Mouse (Mus musculus): ENCODE results near the gene Hmgcl. TPM values are rescaled to one million over a fixed set of nuclear protein-coding genes. Genes with fewer than 3 reads are reported as not detected.
"Not testable (repeated sequence)": the region's sequence is repeated elsewhere in the genome, so short reads cannot be mapped to it uniquely, and the experiment has no call there.

Gene Hmgcl
- polyA plus RNA-seq, 1 experiment from 2014 or later, result 91.4 TPM

DNA sequence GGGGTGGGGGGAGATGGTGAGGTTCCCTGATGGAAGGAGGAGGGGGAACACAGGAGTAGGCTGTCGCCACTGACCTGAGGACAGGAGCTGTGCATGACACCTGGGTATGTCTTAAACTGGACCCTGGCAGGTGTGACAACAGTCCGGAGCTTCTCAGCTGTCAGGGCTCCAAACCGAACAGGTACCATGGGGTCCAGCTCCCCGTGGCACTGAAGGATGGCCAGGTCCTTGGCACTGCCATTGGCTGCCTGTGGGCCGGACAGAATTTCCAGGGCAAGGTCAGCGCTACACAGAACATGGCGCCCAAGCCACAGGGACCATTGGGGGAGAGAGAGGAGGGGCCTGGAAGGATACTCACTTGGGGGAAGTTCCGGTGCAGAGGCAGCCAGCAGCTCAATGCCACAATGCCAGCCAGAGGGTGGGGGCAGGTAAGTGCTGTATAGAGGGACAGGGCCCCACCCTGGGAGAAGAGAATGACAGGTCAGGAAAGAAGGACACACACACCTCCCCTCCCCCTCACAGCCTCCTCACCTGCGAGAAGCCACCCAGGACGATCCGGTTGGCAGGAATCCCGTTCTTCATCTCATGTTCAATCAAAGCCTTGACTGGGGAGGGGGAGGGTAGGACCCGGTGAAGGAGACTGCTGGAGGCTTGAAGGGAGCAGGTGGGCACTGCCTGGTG, 23.0 kb downstream of the Hmgcl start:
- Histone ChIP-seq H3K27me3 (no peaks in the 10 kb centered on the region), H3K36me3 (replicated peaks) (peaks cover 45% of the 10 kb centered on the region), H3K4me2 (no peak overlapping the region), H3K4me3 (replicated peaks) (no peak overlapping the region), H3K27ac (replicated peaks) (no peak overlapping the region), H3K4me1 (replicated peaks) (peaks cover 51% of the 10 kb centered on the region), H3K9ac (no peak overlapping the region), H3K9me3 (replicated peaks) (no peaks in the 10 kb centered on the region)
- ATAC-seq (ENCODE audit: insufficient read depth), result no peak
- WGBS (ENCODE audit: insufficient replicate concordance), result 84% methylated on average over 13 of the region's 13 CpGs

DNA sequence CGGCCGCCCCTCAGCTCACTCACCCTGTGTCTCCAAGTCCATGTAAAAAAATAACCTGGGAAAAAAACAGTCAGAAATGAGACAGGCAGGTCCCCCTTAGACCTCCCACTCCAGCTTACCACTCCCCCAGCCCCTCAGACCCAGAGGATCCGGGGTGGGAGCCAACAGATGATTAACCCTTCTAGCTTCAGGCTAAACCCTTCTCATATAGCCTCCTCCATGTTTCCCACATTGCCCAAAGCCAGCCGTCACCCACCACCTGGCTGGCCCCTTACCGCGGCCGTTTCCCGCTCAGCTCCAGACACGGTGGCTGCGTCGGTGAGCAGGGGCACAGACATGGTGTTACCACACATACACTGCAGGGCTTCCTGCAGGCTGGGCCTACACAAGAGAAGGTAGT, 24.3 kb downstream of the Hmgcl start:
- no peaks in the 10 kb centered on the region for H3K27me3 ChIP-seq
- H3K4me3 ChIP-seq (replicated peaks), result no peak overlapping the region
- WGBS (ENCODE audit: insufficient replicate concordance), result 89% methylated on average over 11 of the region's 11 CpGs
- peak overlapping the region; percentile 94; the same call in 1 of the 2 replicates for H3K4me2 ChIP-seq
- H3K36me3 ChIP-seq (replicated peaks), result peaks cover 59% of the 10 kb centered on the region
- ATAC-seq (ENCODE audit: insufficient read depth), result no peak
- H3K27ac ChIP-seq (replicated peaks), result no peak overlapping the region
- H3K4me1 ChIP-seq (replicated peaks), result peaks cover 43% of the 10 kb centered on the region
- H3K9ac ChIP-seq, result no peak overlapping the region
- no peaks in the 10 kb centered on the region for H3K9me3 ChIP-seq (replicated peaks)

DNA sequence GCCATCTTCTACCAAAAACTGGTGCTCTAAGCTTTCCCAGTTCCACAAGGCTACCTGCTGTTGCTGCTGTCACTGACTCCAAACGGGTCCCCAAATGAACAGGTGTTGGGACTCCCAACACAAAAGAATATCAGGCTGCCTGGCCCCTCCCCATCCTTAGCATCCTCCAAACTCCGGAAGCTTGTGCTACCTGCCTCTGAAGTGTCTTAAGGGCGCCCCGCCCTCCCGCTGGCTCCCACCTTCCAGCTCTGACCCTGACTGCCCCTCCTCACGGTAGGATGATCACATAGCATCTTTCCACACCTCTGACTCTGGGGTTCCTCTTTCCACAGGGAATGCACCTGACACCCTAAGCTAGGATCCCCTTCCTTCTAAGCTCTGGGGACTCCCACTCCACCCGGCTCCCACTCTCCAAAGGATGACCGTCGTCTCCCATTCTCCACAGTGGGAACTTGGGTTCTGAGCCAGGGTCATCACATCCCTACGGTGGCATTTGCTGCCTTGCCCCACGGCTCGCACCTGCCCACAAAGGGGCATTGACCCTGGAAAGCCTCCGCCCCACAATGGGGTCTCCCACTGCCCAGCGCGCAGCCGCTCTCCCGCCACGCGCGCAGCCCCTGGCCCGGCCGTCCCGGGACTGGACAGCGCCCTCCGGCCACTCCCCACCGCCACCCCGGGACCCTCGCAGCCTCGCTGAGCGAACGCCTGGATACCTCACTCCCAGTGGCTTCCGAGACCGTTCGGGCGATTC, 25.7 kb downstream of the Hmgcl start:
- WGBS (ENCODE audit: insufficient replicate concordance), result 1% methylated on average over 35 of the region's 35 CpGs
- H3K4me3 ChIP-seq (replicated peaks), result peak overlapping the region; percentile 93
- peak; percentile 29 for ATAC-seq (ENCODE audit: insufficient read depth)
- H3K27ac ChIP-seq (replicated peaks), result peak overlapping the region; percentile 77
- H3K9ac ChIP-seq, result peak overlapping the region; percentile 90
- H3K27me3 ChIP-seq, result no peaks in the 10 kb centered on the region
- H3K9me3 ChIP-seq (replicated peaks), result no peaks in the 10 kb centered on the region
- peaks cover 38% of the 10 kb centered on the region for H3K4me1 ChIP-seq (replicated peaks)
- H3K36me3 ChIP-seq (replicated peaks), result peaks cover 64% of the 10 kb centered on the region
- peak overlapping the region; percentile 94 for H3K4me2 ChIP-seq

DNA sequence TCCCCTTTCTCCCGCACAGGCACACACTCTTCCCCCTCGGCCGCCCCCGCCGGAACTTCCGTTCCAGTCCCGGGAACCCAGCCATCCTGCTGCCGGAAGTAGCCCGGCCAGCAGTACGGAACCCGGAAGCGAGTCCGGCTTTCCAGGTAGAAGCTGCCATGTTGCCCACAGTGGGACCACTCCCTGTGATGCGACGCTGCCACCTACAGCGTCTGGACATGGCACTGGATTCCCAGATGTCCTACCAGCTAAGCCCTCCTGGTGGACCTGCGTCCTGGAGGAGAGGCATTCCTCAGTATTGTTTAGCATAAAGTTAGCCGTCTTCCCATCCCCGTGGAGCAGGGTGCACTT, 26.3 kb downstream of the Hmgcl start, which contains the start of gene Lypla2:
Gene Lypla2 (minus strand): TSS at position 71 of the 351 bp plus-strand sequence.
- ATAC-seq (ENCODE audit: insufficient read depth), result peak; percentile 73
- Histone ChIP-seq H3K4me3 (replicated peaks) (peak within 1 kb of the TSS; percentile 93), H3K4me2 (peak within 1 kb of the TSS; percentile 94), H3K4me1 (replicated peaks) (peaks cover 38% of the 10 kb centered on the region), H3K9me3 (replicated peaks) (no peaks in the 10 kb centered on the region), H3K27me3 (no peaks in the 10 kb centered on the region), H3K27ac (replicated peaks) (peak within 1 kb of the TSS; percentile 77), H3K9ac (peak within 1 kb of the TSS; percentile 90), H3K36me3 (replicated peaks) (peaks cover 64% of the 10 kb centered on the region)
- under 1% methylated on average over 19 of the region's 19 CpGs for WGBS (ENCODE audit: insufficient replicate concordance)

DNA sequence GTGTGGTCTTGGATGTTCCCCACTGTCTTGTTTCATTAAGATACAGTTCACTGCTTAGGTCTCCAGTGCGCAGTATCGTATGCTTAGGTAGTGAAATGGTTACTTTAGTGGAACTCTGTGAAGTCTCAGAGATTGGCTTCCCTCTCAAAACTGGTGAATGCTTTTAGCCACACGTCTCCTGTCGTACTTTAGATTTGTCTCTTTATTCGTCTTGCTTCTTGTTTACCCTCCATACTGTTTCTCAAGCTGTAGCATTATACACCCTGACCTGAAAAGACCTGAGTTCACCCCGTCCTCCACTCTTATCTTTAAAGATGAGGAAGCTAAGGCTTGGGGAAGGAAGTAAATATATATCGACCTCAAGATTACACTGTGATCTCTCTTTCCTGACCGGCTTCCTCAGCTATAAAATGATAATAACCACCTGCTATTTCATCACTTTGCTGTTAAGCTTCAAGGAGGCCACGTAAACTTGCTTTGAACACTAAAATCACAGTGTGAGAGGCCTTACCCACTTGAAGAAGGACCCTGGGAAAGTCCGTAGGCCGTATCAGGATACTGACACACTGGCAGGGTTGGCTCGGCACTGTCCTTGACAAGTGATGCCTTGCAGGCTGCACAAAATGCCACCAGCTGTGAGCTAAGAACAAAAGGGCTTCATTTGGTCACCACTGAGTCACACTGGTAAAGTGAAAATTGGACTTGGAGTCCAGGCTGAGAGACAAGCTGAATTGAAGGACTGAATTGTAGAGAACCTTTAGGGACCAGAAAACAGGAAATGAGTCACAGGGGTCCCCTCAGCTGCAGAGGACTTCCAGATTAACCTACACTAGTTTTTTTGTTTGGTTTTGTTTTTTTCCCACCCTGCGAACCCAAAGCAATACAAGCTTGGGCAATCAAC, 26.9 kb downstream of the Hmgcl start:
- Histone ChIP-seq H3K27me3 (no peaks in the 10 kb centered on the region), H3K27ac (replicated peaks) (peak overlapping the region; percentile 77), H3K4me1 (replicated peaks) (peaks cover 38% of the 10 kb centered on the region), H3K9ac (peak overlapping the region; percentile 90; the same call in 1 of the 2 replicates), H3K9me3 (replicated peaks) (no peaks in the 10 kb centered on the region), H3K4me2 (peak overlapping the region; percentile 94), H3K4me3 (replicated peaks) (peak overlapping the region; percentile 93), H3K36me3 (replicated peaks) (peaks cover 62% of the 10 kb centered on the region)
- 30% methylated on average over 13 of the region's 13 CpGs for WGBS (ENCODE audit: insufficient replicate concordance)
- no peak for ATAC-seq (ENCODE audit: insufficient read depth)

DNA sequence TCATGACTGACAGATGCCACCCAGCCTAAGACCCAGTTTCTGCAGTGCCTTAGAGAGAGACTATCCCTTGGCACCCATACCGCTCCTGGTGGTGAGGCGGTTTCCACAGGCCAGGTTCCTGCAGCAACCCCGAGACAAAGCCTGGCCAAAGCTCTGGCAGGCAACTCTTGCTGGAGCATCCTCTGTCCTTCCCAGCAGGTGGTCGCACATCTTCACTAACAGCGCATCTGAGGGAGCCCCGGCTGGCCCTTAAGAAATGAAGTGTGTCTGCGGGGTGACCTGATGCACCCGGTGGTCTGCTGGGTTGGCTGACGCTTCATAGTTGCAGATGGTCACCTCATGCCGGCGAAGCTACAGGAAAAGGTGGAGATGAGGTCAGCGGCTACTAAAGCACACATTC, 29.9 kb downstream of the Hmgcl start:
- Histone ChIP-seq H3K4me1 (replicated peaks) (peaks cover 30% of the 10 kb centered on the region), H3K9me3 (replicated peaks) (no peaks in the 10 kb centered on the region), H3K4me2 (no peak overlapping the region), H3K27ac (replicated peaks) (no peak overlapping the region), H3K4me3 (replicated peaks) (no peak overlapping the region), H3K9ac (no peak overlapping the region), H3K27me3 (no peaks in the 10 kb centered on the region), H3K36me3 (replicated peaks) (peaks cover 68% of the 10 kb centered on the region)
- ATAC-seq (ENCODE audit: insufficient read depth), result no peak
- WGBS (ENCODE audit: insufficient replicate concordance), result 87% methylated on average over 12 of the region's 12 CpGs

DNA sequence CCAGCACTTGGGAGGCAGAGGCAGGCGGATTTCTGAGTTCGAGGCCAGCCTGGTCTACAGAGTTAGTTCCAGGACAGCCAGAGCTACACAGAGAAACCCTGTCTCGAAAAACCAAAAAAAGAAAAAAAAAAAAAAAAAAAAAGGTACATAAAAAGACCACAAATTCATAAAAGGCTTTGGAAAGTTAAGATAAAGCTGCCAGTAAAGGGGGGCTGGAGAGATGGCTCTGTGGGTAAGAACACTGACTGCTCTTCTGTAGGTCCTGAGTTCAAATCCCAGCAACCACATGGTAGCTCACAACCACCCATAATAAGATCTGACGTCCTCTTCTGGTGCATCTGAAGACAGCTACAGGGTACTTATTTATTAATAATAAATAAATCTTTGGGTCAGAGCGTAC, 34.0 kb downstream of the Hmgcl start:
- H3K9ac ChIP-seq; H3K4me3 ChIP-seq (replicated peaks); H3K27me3 ChIP-seq; H3K4me2 ChIP-seq; H3K27ac ChIP-seq (replicated peaks); ATAC-seq (ENCODE audit: insufficient read depth); H3K9me3 ChIP-seq (replicated peaks): not testable (repeated sequence)
- H3K4me1 ChIP-seq (replicated peaks), result peaks cover 28% of the 10 kb centered on the region
- WGBS (ENCODE audit: insufficient replicate concordance), result 89% methylated on average over 5 of the region's 5 CpGs
- peaks cover 92% of the 10 kb centered on the region for H3K36me3 ChIP-seq (replicated peaks)

DNA sequence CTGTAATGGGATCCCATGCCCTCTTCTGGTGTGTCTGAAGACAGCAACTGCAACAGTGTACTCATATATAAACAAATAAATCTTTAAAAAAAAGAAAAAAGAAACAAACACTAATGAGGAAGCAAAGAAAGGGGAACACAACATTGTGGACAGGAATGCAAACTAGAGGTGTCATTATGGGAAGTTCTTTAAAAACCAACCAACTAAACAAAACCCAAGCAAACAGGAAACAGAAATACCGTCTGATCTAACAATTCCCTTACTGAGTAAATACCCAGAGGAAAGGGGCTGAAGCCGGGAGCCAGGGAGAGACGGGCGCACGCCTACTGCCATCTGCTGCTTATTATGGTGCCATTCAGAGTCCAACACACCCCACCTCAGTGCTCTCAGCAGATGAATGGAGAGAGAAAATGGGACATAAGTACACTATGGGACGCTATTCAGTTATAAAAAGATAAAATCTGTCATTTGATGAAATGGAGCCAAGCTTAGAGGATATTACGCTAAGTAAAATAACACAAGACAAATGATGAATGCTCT, 35.3 kb downstream of the Hmgcl start:
- Histone ChIP-seq H3K4me1 (replicated peaks) (peaks cover 40% of the 10 kb centered on the region), H3K36me3 (replicated peaks) (peaks cover 81% of the 10 kb centered on the region), H3K9ac (no peak overlapping the region), H3K4me2 (no peak overlapping the region), H3K27me3 (no peaks in the 10 kb centered on the region), H3K27ac (replicated peaks) (no peak overlapping the region), H3K4me3 (replicated peaks) (no peak overlapping the region), H3K9me3 (replicated peaks) (no peaks in the 10 kb centered on the region)
- 76% methylated on average over 7 of the region's 7 CpGs for WGBS (ENCODE audit: insufficient replicate concordance)
- no peak for ATAC-seq (ENCODE audit: insufficient read depth)

DNA sequence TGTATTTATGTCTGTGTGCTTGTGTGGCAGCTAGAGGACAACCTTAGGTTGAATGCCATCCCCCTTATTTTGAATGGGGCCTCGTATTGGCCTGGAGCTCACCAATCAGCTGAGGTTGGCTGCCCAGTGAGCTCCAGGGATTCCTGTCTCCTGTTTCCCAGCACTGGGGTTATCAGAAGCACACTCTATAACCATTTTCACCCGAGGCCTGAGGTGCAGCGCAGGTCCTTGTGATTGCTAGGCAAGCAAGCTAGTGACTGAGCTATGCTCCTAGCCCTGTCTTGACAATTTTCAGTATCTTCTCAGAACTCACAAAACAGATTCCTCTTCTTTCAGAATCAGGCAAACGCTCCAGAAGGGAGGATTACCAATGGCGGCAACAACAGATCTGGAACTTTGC, 38.3 kb downstream of the Hmgcl start:
- Histone ChIP-seq H3K9ac (peak overlapping the region; percentile 37), H3K9me3 (replicated peaks) (no peaks in the 10 kb centered on the region), H3K27ac (replicated peaks) (peak overlapping the region; percentile 94), H3K36me3 (replicated peaks) (peaks cover 55% of the 10 kb centered on the region), H3K4me2 (peak overlapping the region; percentile 95), H3K4me1 (replicated peaks) (peaks cover 50% of the 10 kb centered on the region), H3K4me3 (replicated peaks) (peak overlapping the region; percentile 98), H3K27me3 (no peaks in the 10 kb centered on the region)
- WGBS (ENCODE audit: insufficient replicate concordance), result 71% methylated on average over 5 of the region's 5 CpGs
- no peak for ATAC-seq (ENCODE audit: insufficient read depth)

DNA sequence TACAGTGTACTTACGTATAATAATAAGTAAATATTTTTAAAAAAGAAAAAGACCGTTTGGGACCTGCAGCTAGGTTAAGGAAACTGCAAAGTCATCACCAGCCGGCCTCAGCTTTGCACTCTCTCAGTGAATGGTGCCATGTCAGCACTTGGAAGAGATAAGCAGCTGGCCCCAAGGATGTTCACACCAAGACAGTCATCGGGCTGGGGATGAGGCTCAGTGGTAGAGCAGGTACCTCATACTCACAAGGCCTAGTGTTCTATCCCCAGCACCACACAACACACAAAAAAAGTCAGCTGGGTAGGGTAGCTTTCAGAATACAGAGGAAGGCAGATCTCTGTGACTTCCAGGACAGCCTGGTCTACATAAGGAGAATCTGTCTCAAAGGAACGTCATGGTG, 38.9 kb downstream of the Hmgcl start:
- peak overlapping the region; percentile 94 for H3K27ac ChIP-seq (replicated peaks)
- H3K9me3 ChIP-seq (replicated peaks), result no peaks in the 10 kb centered on the region
- H3K4me3 ChIP-seq (replicated peaks), result peak overlapping the region; percentile 98

More for the DNA sequence above, 38.9 kb downstream of the Hmgcl start:
- Histone ChIP-seq H3K9ac (peak overlapping the region; percentile 99; the same call in 1 of the 2 replicates), H3K27me3 (no peaks in the 10 kb centered on the region), H3K36me3 (replicated peaks) (peaks cover 51% of the 10 kb centered on the region), H3K4me2 (peak overlapping the region; percentile 95), H3K4me1 (replicated peaks) (peaks cover 55% of the 10 kb centered on the region)
- 39% methylated on average over 5 of the region's 5 CpGs for WGBS (ENCODE audit: insufficient replicate concordance)
- ATAC-seq (ENCODE audit: insufficient read depth), result peak; percentile 81

All from liver, embryonic 15.5 days (tissue).